Mouse (Mus musculus) activated CD4-positive, CD25-positive, alpha-beta regulatory T cell, adult 4 months (primary cell): ENCODE measurements around the gene Lrfn2. TPM values are rescaled to one million over a fixed set of nuclear protein-coding genes. Genes with fewer than 3 reads are reported as not detected.

ENCODE experiments used
- ATAC-seq: one replicate; pipeline ENCODE4 v1.8.0; 2017
- polyA plus RNA-seq, 2 experiments: library from polyadenylated mRNA; unstranded; fragments of 100-300 nt; shearing (Covaris generic); gene quantifications; one replicate each; pipeline ENCODE4 v1.2.1; 2017

Gene Lrfn2
- polyA plus RNA-seq: not detected

DNA sequence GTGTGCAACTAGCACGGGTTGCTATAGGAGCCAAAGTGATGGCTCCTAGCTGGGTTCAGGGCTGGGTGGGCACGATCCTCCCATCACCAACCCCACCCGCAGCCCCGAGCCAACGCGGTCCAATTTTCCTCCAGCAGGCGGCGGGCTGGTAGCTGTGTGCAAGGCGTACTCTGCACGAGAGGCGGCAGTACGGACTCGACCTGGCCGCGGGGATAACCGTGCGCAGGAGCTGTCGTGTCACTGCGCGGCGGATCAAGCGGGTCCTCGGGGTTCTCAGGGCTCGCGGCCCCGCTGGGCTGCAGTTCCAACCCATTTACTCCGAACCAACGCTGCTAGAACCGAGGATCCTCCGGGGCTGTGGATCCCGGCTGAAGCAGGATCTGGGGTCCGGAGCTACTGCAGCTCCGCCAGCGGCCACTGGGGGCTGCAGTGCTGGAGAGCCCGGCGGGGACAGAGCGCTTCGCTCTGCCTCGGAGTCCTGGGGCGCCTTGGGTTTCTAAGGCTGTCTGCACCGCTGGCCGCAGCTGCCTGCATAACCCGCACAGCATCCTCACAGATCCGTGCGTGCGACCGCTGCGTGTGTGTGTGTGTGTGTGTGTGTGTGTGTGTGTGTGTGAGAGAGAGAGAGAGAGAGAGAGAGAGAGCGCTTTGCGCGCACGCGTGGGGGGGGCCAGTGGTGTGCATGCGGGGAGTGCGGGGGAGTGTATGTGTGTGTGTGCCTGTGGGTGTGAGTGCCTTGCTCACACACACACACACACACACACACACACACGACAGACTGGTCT lies at the start of gene Lrfn2:
Gene Lrfn2 (plus strand): TSS at position 759 of the 785 bp plus-strand sequence.
- no peak for ATAC-seq

DNA sequence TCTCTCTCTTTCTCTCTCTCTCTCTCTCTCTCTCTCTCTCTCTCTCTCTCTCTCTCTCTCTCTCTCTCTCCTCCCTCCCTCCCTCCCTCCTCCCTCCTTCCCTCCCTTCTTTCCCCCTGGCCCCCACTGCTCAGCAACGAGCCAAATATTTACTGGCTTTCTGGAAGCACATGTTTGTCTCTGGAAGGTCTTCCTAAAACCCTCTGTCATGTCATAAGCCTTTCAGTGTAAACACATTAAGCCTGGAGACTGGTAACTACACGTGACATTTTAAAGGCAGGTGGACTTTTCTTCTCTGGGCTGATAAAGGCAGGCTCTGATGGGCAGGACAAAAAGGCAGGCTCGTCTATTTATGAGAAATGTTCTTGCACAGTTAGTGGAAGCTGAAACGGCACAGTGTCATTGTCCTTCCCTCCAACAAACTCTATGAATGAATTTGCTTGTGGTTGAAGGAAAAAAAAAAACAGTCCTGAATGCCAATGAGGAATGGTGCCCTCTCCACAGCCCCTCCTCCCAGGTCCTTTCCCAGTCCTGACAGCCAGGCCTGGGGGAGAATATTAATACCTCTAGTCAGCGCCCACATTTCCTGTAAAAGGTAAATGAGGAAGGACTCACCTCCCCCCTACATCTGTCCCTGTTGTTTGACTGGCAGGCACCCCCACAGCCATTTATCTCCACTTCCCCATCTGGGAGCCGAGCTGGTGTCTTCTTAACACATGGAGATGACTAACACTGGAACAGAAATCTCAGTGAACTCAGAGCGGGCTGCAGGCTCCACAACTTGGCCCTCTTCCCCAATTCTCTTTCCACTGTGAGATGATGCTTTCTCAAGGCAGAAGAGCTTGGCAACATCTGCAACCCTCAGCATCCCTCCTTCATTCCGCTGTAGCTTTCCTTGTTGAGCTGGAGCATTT lies 44.5 kb upstream of the Lrfn2 start:
- no peak for ATAC-seq

DNA sequence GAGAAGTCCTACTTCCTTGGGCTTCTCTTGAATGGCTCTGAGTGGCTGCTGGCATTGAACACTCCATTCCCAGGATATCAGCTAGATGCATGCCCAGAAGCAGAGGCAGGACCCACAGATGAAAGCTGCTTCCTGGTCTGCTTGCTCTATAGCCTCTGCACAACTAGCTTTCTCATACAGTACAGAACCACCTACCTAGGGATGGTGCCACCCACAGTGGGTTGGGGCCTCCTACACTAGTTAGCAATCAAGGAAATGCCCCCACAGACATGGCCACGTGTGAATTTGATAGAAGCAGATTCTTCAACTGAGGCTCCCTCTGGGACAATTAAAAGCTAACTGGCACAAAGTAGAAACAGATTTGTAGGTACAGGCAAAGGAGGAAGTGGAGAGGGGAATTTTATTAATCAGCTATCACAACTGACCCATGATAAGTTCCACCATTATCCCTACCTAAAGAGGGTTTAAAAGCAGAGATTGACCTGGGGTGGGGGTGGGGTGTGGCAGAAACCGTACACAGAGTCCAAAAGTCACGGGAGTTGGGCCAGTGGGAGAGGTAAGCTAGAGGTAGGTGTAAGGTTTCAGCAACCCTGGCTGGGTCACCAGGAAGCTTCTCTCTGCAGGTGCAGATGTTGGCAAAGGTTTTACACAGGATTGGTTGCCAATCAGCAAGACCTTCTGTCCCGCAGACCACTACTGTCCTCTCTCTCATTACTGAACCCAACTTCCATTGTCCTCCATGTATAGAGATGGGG lies 26.7 kb upstream of the Lrfn2 start:
- no peak for ATAC-seq

DNA sequence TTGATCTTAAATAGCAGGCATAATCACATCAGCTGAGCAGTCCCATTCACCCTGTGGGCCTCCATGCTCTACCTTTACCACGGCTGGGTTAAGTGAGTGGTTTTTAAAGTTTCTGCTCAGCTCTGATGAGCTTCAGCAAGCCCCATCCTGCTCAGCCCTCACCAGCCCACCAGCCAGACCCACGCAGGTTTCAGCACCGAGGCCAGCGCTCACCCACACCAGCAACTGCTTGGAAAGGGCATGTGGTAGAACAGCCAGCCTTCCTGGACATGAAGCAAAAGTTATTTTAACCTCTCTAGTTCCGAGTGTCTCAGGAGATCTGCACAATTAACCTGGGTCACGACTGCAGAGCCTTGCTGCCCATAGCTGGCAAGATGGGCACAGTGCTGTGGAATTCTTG lies 18.7 kb upstream of the Lrfn2 start:
- ATAC-seq: no peak

- no peak for ATAC-seq
These were observed 14.8 kb upstream of the Lrfn2 start for GRCm38 (mm10) chr17:48917411-48917810.

DNA sequence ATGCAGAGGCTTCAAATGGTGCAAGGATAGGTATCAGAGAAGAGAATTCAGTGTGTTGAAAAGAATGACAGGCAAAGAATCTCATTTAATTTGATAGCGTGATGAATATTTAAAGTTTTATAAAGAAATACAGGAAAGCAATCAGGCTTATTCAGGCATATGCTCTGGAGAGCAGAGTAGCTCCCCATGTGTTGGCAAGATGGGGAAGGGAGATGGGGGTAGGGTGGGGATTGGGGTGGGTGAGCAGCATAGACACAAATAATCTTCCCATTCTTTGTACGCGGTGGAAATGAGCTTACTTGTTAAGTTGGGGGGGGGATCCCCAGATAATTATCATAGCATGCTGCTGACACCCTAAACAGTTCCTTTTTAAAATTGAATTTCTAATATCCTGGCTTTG lies 13.7 kb upstream of the Lrfn2 start:
- no peak for ATAC-seq

GRCm38 (mm10) chr17:48922905-48923304 lies 9.3 kb upstream of the Lrfn2 start:
- no peak for ATAC-seq

DNA sequence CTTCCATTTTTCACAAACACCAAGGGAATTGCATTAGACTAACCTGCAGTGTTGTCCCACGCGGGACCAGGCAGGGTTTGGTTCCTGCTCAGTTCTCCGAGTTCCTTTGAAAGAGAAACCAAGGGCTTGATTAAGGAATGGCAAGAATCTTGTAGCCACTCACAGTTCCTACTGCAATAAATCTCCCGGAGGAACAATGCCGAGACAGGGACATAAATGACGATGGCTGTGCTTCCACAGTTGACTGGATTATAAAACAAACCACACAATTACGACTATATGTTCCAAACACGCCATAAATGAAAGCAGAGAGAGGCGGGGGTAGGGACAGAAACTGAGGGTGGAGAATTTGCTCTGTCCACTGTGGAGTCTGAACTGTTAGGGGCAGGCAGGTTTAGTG lies 6.8 kb upstream of the Lrfn2 start:
- no peak for ATAC-seq

- no peak for ATAC-seq
These were observed 1.2 kb upstream of the Lrfn2 start for GRCm38 (mm10) chr17:48930994-48931393.

GRCm38 (mm10) chr17:48932406-48932906 lies 277 bp downstream of the Lrfn2 start:
- no peak for ATAC-seq

- no peak for ATAC-seq
These were observed 737 bp downstream of the Lrfn2 start for GRCm38 (mm10) chr17:48932916-48933315.

DNA sequence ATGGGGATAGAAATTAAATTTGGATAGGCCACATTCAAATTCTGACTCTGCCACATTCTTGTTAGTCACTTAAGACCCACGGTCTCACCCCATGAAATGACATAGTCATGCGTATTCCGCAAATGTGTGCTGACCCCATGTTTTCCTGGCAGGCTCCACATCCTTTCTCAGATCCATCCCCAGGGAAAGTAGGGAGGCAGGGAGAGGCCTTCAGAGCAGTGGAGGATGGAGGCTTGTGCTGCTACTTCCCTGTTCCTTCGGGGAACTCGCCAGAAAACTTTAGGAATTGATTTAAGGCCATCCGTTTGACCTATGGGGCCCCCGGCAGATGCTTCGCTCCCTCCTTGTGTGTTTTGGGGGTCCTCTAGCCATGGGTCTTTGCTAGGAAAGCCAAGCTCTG lies 3.0 kb downstream of the Lrfn2 start:
- ATAC-seq: no peak

DNA sequence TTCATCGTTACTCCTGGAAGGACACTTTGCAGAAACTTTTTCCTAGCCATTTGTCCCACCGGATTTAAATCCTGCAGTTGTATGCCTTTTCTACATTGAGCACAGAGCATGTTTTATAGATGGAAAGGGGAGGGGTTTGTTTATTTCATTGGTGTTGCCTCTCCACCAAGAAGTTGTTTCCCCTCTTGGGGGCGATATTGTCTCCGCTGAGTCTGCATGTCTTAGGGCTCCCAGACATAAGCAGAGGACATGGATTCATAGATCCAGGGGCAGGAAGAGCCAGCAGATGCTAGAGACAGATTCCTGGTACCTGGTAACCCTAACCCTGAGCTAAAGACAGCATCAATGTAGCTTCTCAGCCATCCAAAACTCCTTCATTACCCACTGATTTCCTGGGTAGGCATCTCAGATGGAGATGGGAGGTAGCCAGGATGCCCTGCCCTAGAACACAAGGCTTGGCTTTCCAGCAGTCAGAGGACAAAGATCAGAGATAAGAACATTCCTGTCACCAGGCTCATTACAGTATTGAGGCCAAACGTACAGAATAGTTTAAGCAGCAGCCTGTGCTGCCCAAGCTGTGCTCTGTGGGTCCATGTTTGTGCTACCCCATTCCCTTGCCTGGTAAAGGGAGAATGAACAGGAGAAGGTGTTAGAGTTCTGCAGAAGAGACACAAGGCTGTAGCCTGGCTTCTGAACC lies 4.4 kb downstream of the Lrfn2 start:
- no peak for ATAC-seq

GRCm38 (mm10) chr17:48938711-48939220 lies 6.6 kb downstream of the Lrfn2 start:
- ATAC-seq: no peak

GRCm38 (mm10) chr17:48946315-48946714 lies 14.1 kb downstream of the Lrfn2 start:
- no peak for ATAC-seq

- ATAC-seq: no peak
These were observed 14.6 kb downstream of the Lrfn2 start for GRCm38 (mm10) chr17:48946765-48947164.

DNA sequence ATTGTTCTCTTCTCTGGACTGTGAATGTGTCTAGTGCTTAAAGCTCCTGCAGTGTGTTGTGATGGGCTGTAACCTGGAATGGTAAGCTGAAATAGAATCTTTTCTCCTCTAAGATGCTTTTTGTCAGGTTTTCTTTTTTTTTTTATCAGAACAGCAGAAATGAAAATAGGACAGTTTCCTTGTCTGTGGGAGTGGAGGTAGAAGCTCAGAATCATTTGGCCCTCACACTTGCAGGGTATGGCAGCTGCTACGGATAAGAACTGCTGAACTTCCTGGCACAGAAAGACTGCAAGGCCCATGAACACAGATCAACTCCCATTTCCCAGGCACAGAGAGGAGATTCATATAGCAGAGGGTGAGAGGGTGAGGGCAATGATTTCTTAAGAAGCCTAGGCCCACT lies 19.1 kb downstream of the Lrfn2 start:
- no peak for ATAC-seq

DNA sequence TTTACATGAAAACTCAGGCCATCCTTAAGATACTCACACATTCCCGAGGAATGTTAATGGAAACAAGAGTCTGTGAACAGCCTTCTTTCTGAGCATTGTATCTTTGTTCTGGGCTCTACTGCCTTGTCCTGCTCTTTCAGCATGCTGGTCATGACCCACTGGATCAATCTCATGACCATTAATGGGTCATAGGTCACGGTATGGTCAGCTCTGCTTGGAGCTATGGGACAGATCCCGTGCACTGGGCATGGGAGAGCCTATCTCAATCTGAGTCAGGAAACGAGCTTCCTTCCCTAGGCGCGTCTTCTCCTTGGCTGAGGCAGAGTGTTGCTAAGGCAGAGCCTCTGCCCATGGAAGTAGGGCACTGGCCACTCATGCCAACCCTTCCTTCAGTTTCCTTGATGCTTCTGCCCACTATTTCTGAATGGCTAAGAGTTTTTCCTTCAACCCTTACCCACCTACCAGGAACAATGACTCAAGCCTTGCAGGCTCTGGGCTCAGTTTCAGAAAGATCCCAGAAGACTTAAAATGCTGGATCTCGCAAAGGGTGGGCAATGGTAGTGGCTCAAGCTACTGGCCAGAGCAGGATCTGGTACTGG lies 24.0 kb downstream of the Lrfn2 start:
- no peak for ATAC-seq

GRCm38 (mm10) chr17:48960161-48960698 lies 28.1 kb downstream of the Lrfn2 start:
- no peak for ATAC-seq

DNA sequence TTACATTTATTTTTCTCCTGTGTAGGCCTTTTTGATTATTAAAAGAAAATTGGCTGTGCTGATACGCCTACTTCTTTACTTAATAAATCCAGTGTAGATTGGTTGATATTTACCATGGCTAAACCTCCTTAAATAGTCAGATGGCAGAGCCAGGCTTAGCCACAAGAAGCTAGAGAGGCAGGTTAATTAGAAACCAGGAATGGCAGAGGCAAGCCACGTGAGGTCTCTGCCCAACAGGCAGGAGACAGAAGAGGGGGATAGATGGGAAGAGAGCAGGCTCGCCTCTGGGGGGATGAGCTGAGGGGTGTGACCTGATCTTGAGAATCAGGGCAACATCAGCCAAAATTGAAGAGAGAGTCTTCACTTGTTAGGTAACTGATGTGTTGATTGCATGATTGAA lies 30.5 kb downstream of the Lrfn2 start:
- no peak for ATAC-seq

DNA sequence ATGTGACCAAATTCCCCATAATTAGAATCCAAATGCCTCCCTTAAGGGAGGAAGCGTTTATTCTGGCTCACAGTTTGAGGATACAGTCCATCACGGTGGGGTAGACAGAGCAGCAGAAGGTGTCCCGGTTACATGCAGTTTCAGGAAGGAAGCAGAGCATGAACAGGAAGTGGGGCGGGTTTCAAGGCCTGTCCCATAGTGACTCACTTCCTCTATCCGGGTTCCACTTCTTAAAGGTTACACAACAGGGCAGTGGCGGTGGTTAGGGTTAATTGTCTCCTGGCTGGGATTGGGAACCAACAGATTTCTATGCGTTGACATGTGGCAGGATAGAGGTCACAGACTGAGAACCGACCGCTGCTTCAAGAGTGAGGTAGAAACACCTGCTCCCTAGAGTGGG lies 31.6 kb downstream of the Lrfn2 start:
- ATAC-seq: no peak
